Mouse (Mus musculus) olfactory bulb, adult 2 months (tissue): ENCODE data around the gene Hsd17b12. TPM values are rescaled to one million over a fixed set of nuclear protein-coding genes. Genes with fewer than 3 reads are reported as not detected.

ENCODE experiments used
- H3K27ac ChIP-seq: fragments of 200-500 bp; 2 replicates; pipeline ENCODE4 v1.5.1; 2012; ENCODE audit warnings: low read depth, low read length; ENCODE audit not compliant: insufficient read depth
- H3K4me1 ChIP-seq: fragments of 200-500 bp; 2 replicates; pipeline ENCODE4 v1.6.1; 2012; ENCODE audit warnings: low read length; ENCODE audit not compliant: control insufficient read depth, insufficient read depth
- H3K4me3 ChIP-seq: fragments of 200-500 bp; 2 replicates; pipeline ENCODE4 v1.5.1; 2012; ENCODE audit warnings: mild to moderate bottlenecking, low read depth, low read length, moderate library complexity; ENCODE audit not compliant: insufficient read depth
- CTCF ChIP-seq: fragments of 200-500 bp; IDR thresholded peaks from 2 replicates; pipeline ENCODE4 v1.5.1; 2012; ENCODE audit warnings: low read depth, mild to moderate bottlenecking, low read length, moderate library complexity; ENCODE audit not compliant: insufficient read depth
- POLR2A ChIP-seq: fragments of 200-500 bp; IDR thresholded peaks from 2 replicates; pipeline ENCODE4 v1.6.1; 2012; ENCODE audit warnings: mild to moderate bottlenecking, low read depth, low read length, moderate library complexity; ENCODE audit not compliant: insufficient read depth
- WGBS: fragments of 180-500 bp; shearing (Covaris S2); methylation state at CpG from one replicate; pipeline ENCODE4 v1.1.7; 2018; 5-methylcytosine and 5-hydroxymethylcytosine counted together
- polyA plus RNA-seq: library from polyadenylated mRNA; stranded (reverse); fragments of >200 nt; gene quantifications from 2 replicates; pipeline ENCODE4 v1.2.4, GENCODE M21; 2012; ENCODE audit warnings: low replicate concordance; ENCODE audit not compliant: missing spikeins, insufficient read depth, insufficient read length

Hsd17b12 gene
- polyA plus RNA-seq, 1 experiment = not detected

DNA sequence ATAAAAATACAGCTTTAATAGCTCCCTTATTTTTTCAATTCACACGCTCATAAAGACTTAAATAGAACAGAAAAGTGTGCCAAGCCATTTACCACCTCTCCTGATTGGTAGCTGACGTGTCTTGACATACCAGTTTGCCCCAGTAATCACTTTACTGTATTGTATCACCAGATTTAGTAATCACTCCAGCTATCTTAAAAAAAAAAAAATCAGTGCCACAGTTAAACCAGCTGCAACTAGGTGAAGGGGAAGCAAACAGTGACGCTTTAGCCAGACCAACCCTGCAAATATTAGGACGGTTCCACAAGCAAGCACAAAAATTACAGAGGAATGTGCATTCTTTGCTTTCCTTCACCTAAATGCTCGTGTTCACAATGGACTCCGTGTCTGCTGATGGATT is 4.4 kb upstream of the Hsd17b12 start:
- no peaks in the 10 kb centered on the region for H3K4me1 ChIP-seq
- TF ChIP-seq CTCF = no peak
- no peak for TF ChIP-seq POLR2A
- no peak overlapping the region for H3K4me3 ChIP-seq
- H3K27ac ChIP-seq = no peak overlapping the region
- WGBS = 65% methylated on average over 6 of the region's 6 CpGs

- Histone ChIP-seq H3K4me1 (no peaks in the 10 kb centered on the region), H3K27ac (no peak overlapping the region), H3K4me3 (no peak overlapping the region)
- 14% methylated on average over 4 of the region's 4 CpGs for WGBS
- TF ChIP-seq POLR2A (no peak), CTCF (no peak)
Measured at GRCm38 (mm10) chr2:94158520-94158884, 738 bp upstream of the Hsd17b12 start.

- H3K27ac ChIP-seq = no peak overlapping the region
- peak overlapping the region; percentile 64 for H3K4me3 ChIP-seq
- no peaks in the 10 kb centered on the region for H3K4me1 ChIP-seq
- 2% methylated on average over 10 of the region's 10 CpGs for WGBS
- TF ChIP-seq CTCF (no peak), POLR2A (no peak)
Measured at GRCm38 (mm10) chr2:94157051-94157450, 713 bp downstream of the Hsd17b12 start.

DNA sequence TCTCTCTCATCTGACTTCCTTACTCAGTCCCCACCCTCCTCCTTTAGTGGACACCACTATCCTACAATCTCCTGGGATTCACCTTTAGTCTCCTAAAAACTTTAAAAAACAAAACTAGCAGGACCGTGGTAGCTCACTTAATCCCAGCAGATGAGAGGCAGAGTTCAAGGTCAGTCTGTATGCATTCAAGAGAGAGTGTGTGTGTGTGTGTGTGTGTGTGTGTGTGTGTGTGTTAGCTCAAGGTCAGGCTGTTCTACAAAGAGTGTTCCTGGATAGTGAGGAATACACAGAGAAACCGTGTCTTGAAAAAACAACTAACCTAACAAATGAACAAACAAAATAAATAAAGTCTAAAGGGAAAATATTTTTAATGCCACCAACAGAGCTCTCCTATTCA is 12.6 kb downstream of the Hsd17b12 start:
- Histone ChIP-seq H3K27ac (no peak overlapping the region), H3K4me1 (no peaks in the 10 kb centered on the region), H3K4me3 (no peak overlapping the region)
- WGBS = 89% methylated on average over 2 of the region's 2 CpGs
- TF ChIP-seq POLR2A (no peak), CTCF (no peak)

DNA sequence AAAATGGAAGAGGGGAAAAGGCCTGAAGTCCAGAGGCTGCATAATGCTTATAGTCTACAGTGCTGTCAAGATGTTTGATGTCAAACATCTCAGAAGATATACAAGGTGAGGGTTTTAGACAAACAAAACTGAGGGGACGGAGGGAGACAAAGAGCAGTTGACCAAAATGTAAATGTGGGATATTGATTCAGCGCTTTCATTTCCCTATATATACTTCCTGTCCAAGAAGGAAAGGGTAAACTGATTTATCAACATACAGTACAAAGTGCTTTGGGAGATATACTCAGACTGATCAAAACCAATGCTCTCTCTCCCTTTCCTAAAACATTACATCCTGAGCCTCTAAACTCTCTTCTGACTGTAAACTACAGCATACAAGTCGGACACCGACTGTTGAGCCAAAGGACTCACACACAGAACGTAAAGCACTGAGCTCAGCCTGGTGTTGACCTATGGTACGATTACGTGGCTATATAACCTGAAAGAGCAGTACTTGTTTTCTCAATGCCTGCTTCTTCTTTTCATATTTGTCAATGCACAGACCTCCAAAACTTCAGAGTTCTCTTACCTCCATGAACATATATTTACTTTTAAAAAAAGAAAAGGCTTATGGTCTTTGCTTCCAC is 13.1 kb downstream of the Hsd17b12 start:
- Histone ChIP-seq H3K4me1 (no peaks in the 10 kb centered on the region), H3K27ac (no peak overlapping the region), H3K4me3 (no peak overlapping the region)
- no peak for TF ChIP-seq CTCF
- no peak for TF ChIP-seq POLR2A
- WGBS = 91% methylated on average over 7 of the region's 7 CpGs

DNA sequence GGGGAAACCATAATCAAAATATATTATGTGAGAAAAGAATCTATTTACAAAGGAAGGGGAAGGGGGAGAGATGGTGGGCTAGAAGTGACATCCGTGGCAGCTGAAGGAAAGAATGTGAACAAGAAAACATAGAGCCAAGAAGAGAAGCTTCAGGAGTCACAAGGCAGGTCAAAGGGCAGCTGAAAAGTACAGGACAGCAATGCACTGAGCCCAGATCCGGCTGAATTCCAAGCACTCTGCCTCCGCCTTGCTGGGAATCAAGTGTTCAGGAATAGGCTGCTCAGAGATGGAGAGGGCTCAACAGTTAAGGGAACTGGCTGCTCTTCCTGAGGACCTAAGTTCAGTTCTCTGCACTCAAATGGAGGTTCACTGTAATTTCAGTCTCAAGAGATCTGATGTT is 16.5 kb downstream of the Hsd17b12 start:
- WGBS = 84% methylated on average over 3 of the region's 3 CpGs

GRCm38 (mm10) chr2:94138469-94139390 is 19.0 kb downstream of the Hsd17b12 start:
- Histone ChIP-seq H3K27ac (no peak overlapping the region), H3K4me3 (no peak overlapping the region), H3K4me1 (no peaks in the 10 kb centered on the region)
- WGBS = 62% methylated on average over 3 of the region's 3 CpGs
- TF ChIP-seq CTCF = no peak
- no peak for TF ChIP-seq POLR2A

More for the DNA sequence above, 16.5 kb downstream of the Hsd17b12 start:
- TF ChIP-seq CTCF (no peak), POLR2A (no peak)
- H3K4me1 ChIP-seq = no peaks in the 10 kb centered on the region
- H3K4me3 ChIP-seq = no peak overlapping the region
- no peak overlapping the region for H3K27ac ChIP-seq

DNA sequence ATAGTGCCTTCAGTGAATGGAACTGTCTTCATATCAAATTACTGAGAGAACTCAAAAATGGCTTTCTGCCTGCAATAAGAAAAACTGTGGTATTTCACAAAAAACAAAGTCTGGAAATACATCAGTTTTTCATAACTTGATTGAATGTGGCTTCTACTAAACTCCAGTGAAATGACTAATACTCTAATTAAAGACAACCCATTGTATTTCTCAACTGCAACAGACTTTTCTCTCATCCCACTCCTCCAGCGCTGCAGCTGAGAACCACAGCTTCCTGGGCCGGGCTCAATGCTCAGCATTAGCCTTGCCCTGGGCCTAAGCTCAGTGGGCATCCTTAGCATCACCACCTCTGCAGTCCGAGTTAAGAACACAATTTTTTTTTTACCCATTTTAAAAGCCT is 20.9 kb downstream of the Hsd17b12 start:
- TF ChIP-seq CTCF (no peak), POLR2A (no peak)
- 79% methylated on average over 3 of the region's 3 CpGs for WGBS
- Histone ChIP-seq H3K27ac (no peak overlapping the region), H3K4me1 (no peaks in the 10 kb centered on the region), H3K4me3 (no peak overlapping the region)

- no peak for TF ChIP-seq POLR2A
- no peak for TF ChIP-seq CTCF
- no peaks in the 10 kb centered on the region for H3K4me1 ChIP-seq
- H3K4me3 ChIP-seq = no peak overlapping the region
- no peak overlapping the region for H3K27ac ChIP-seq
- WGBS = 81% methylated on average over 3 of the region's 3 CpGs
Measured at GRCm38 (mm10) chr2:94128496-94128895, 29.3 kb downstream of the Hsd17b12 start.
